Mouse (Mus musculus) layer of hippocampus, adult 2 months (tissue): ENCODE measurements around the gene Pigc. TPM values are rescaled to one million over a fixed set of nuclear protein-coding genes. Genes with fewer than 3 reads are reported as not detected.

Experiments
- DNase-seq, 2 experiments: peaks; one replicate each; pipeline ENCODE4 v3.0.0; 2022; ENCODE audit warnings: low spot score in 2 of 2
- H3K27ac ChIP-seq: fragments of 200-600 bp; 2 replicates; pipeline ENCODE4 v1.8.1; 2022
- H3K4me3 ChIP-seq: fragments of 200-600 bp; 2 replicates; pipeline ENCODE4 v1.8.1; 2022; ENCODE audit warnings: mild to moderate bottlenecking
- CTCF ChIP-seq: fragments of 200-600 bp; conservative IDR thresholded peaks from 2 replicates; pipeline ENCODE4 v1.8.1; 2022; ENCODE audit warnings: antibody characterized with exemption, mild to moderate bottlenecking, moderate library complexity
- total RNA-seq, 2 experiments: library from RNA; stranded (reverse); gene quantifications; 2 replicates each; pipeline ENCODE4 v1.2.3; 2021

Pigc gene
- total RNA-seq, 2 experiments from 2014 or later = 13.3 to 14.5 TPM

DNA sequence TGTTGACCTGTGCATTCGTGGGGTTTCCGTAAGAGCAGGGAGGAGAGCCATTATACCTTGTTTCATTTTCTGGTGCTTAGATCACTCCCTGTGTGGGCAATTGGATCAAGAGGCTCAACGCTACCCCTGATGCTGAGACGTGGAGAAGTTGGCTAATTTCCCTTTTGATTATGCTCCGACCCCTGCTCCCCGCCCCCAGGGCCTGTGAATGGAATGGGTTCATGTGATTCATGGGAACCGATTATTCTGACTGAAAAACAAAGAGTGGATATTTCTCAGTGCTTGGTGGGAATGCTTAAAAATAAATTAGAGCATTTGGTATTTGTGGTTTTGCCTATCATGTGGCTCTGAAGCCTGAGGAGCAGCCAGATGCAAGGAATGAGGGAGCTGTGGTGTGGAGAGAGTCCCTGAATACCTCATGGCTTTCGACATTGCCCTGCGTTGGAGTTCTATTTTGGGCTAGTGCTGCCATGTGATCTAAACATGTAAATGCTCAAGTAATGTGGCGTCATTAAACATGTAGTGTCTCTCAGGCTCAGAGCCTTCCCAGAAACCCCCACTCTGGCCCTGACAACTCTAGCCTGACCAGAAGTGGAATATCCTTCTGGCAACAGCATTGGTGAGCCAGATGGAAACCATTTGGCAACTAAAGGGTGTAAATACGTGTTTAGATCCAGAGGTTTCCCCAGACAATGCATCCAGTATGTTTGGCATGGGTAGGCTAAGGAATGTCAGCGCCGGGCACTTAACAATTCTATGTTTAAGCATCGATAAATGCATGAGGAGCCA lies 34.9 kb downstream of the Pigc start:
- Histone ChIP-seq H3K4me3 (no peak overlapping the region), H3K27ac (peak overlapping the region; percentile 56; the same call in 1 of the 2 replicates)
- no peak for TF ChIP-seq CTCF
- no peak for DNase-seq

DNA sequence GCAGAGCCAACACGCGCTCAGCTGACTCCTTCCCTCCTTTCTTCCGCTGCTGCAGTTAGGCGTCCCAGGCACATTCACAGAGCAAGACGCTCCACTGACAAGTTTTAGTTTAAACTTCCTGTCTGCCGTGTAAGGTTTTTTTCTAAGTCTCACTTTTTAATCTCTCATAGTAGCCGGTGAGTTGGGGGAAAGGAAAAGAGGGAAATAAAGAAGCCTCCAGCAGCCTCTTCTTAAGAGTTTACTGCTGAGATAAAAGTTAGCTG lies 35.5 kb downstream of the Pigc start:
- no peak for DNase-seq
- Histone ChIP-seq H3K4me3 (no peak overlapping the region), H3K27ac (peak overlapping the region; percentile 56; the same call in 1 of the 2 replicates)
- no peak for TF ChIP-seq CTCF

DNA sequence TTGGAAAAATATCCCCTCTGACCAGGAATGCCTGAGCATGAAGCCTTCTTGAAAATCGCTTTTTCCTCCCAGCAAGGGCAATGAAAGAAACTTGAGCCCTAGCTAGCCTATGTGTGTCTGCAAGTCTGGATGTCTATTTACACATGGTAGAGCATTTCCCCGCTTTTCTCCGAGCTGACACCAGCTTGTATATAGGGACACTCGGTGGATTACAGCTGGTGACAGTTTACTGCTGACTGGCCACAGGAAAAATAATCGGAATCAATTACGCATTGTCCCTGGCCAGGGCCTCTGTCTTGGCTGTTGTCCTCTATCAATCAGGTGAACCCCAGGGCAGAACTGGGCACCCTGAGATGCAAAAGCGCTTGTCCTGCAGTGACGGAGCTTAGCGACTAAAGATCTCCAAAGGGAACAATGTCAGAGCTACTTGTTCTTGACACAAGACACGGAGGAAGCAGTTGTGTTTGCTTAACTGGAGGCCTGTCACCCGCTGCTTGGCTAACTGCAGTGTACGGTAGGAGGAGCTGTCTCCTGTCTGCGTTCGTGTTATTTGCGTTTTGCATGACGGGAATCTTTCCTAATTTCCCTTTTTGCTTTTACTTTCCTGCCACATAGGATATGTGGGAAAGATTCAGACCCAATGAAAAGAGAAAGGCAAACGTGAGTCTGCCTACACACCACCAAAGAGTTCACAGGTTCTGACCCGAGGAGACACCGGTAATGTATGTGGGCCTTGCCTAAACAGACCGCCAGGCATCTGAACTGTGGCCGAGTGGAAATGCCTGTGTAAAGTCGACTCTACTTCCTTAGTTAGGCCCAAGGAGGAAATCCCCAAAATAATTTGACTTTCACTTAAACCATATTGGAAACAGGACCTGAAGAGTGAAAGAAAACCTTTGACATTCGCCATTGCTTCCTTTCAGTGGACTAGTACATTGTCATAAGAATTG lies 36.1 kb downstream of the Pigc start:
- DNase-seq = no peak
- H3K27ac ChIP-seq = peak overlapping the region; percentile 56; the same call in 1 of the 2 replicates
- TF ChIP-seq CTCF = peak; percentile 61
- H3K4me3 ChIP-seq = no peak overlapping the region; the same call in 1 of the 2 replicates

DNA sequence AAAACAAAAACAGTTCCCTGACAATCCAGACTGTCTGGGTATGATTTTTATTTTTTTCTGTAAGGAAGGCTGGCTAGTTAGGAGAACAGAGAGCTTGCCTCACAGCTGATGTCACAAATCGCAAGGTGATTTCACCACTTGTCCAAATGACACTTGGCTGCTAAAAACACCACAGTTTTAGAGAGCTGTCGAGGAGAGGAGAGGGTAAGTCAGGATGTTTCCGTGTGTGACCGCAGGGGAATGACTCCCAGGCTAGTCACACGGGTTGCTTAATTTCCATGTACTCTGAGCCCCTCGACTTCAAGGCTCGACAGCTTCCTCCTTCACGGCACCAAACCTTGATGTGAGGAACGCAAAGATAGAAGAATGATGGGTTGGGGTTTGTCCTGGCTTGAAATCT lies 37.1 kb downstream of the Pigc start:
- no peak for TF ChIP-seq CTCF
- H3K27ac ChIP-seq = no peak overlapping the region
- DNase-seq = no peak
- no peak overlapping the region for H3K4me3 ChIP-seq

DNA sequence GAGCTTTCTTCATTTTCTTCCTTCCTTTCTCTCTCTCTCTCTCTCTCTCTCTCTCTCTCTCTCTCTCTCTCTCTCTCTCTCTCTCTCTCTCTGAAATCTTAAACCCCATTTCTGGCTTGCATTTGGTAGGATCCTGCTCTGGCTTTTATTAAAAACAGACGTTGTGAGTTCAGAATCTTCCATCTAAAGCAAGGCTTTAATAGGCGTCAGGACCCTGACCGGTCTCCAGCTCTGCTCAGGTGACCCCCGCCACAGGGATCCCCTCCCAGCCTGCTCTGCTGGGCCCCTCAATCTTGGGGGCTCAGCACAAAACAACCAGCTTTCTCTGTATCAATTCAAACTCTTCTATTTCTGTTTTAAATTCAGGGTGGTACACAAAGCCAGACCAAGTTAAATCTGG lies 39.2 kb downstream of the Pigc start:
- TF ChIP-seq CTCF = no peak
- no peak for DNase-seq
- H3K27ac ChIP-seq = no peak overlapping the region
- H3K4me3 ChIP-seq = no peak overlapping the region

DNA sequence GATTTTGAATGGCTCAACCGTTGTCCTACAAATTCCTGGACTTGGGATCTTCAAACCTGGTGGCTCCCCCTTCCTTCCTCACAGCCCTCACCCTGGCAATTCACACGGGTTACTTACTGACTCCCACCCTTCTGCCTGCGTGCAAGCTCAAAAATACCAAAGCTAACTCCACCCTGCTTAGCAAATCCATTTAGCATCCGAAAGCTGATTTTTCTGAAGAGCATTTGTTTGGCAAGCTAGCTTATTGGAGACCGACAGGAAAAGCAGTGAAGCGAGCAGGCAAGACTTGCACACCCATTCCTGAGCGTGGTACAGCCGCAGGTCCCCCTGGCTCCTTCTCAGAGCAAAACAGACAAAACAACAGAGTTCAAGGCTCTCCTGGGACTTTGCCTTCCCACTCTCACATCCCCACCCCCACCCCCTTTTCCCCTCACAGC lies 39.7 kb downstream of the Pigc start:
- TF ChIP-seq CTCF = no peak
- Histone ChIP-seq H3K27ac (no peak overlapping the region; the same call in 1 of the 2 replicates), H3K4me3 (no peak overlapping the region)
- peak in 1 of 2 experiments; percentile 8 for DNase-seq

DNA sequence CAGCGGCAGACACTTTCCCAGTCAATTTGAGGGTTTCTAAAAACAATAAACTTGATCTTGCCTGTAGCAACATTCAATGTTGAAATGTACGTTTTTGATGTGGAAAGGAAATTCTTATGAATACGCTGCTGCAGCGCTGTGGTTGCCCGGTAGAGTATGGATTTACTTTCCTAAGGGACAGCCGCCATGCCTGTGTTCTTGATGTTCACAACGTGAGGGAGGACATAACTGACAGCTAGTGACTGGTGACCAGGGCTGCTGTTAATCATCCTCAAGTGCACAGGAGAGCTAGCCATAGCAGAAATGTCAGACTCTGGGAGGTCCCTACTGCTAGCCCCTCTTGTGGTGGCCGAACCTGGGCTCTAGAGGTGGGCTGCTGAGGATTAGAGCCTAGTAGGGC lies 40.1 kb downstream of the Pigc start:
- no peak overlapping the region for H3K4me3 ChIP-seq
- TF ChIP-seq CTCF = no peak
- no peak for DNase-seq
- no peak overlapping the region; the same call in 1 of the 2 replicates for H3K27ac ChIP-seq

DNA sequence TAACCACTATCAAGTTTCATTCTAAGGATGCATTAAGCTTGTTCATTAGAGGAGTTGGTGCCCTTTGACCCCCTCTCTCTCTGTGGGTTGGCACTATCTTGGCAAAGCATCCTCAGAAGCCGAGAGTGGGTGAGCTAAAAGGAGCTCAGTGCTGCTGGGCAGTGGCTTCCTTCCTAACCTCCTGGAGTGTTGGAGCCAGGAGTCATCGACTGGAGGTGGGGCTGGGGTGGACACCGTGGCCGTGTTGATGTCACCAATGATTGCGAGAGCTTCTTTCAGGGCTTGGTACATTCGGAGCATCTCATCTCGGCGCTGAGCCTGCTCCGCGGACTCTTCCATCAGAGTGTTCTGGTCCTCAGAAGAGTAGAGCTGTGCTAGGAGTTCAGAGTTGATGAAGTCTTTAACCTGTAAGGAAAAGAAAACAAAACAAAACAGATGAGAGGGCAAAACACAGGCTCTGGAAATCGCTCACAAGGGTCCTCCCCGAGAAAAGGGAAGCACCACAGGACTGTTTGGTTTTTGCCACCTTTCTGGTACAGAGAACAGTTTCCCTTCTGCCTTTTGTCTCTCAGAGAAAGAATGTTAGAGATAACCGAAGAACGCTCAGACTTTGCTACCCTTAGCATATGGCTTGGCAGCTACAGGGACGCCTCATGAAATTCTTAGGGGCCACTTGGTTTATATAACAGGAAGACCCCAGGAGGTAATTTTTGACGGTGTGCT lies 42.7 kb downstream of the Pigc start:
- no peak for TF ChIP-seq CTCF
- Histone ChIP-seq H3K27ac (no peak overlapping the region), H3K4me3 (no peak overlapping the region)
- DNase-seq = no peak

DNA sequence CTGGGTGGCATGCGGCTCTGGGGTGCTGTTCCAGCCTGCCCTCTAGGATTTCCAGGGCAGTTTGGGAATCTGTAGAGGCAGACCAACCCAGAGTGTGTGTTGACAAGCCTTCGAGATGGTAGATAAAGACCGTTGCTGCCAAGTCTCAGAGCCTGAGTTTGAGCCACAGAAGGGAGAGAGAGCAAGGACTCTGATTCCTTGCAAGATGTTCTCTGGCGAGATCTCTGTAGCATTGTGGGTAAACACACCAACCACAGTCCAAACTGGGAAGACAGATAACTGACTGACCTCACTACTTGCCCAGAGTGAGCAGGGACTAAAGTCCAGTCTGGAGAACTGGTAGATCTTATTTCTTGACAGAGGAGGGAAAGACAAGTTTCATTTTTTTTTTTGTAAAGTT lies 44.6 kb downstream of the Pigc start:
- no peak for TF ChIP-seq CTCF
- no peak overlapping the region for H3K4me3 ChIP-seq
- no peak overlapping the region for H3K27ac ChIP-seq
- no peak for DNase-seq

DNA sequence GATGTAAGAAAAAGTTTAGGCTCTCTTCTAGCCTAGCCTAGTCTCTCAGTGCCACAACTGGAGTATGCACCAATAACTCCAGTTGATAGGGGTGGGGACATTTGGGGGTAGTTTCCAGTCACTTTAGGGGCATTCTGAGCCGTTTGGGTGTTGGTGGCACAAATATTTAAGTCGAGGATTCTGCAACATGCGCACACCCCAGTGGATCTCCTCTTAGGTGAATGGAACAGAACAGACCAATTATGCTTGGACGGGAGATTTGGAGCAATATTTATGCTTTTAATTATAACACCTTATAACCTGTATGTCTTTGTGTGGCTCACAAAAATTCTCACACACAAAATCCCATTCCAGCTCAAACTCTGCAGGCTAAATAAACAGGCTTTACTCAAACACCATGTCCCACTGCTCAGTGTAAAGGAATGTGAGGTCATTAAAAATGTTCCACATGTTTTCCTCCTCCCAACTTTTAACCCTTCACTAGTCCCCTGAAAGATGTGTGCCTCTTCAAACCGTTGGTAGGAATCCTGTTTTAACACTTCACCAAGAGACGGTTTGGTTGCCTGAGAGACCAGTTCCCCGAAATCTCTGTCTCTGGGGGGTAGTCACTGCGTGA lies 46.4 kb downstream of the Pigc start:
- no peak overlapping the region for H3K4me3 ChIP-seq
- no peak for TF ChIP-seq CTCF
- DNase-seq = no peak
- H3K27ac ChIP-seq = no peak overlapping the region

DNA sequence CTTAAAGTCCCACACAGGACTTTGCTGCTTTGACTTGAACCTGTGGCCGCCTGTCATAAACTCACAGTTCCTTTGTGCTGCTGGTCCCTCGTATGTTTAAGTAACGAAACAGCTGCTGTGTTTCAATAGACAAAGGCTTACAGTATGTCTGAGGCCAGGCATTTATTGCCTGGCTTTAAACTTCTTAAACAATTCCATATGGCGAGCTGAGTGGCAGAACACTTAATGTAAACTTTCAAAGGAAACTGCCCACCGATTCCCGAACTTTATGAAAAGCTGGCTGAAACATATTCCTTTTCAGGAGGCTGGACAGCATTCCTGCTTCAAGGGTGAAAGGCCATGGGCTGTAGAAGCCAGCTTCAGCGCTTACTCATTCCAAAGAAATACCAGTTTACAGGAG lies 48.0 kb downstream of the Pigc start:
- TF ChIP-seq CTCF = no peak
- no peak for DNase-seq

DNA sequence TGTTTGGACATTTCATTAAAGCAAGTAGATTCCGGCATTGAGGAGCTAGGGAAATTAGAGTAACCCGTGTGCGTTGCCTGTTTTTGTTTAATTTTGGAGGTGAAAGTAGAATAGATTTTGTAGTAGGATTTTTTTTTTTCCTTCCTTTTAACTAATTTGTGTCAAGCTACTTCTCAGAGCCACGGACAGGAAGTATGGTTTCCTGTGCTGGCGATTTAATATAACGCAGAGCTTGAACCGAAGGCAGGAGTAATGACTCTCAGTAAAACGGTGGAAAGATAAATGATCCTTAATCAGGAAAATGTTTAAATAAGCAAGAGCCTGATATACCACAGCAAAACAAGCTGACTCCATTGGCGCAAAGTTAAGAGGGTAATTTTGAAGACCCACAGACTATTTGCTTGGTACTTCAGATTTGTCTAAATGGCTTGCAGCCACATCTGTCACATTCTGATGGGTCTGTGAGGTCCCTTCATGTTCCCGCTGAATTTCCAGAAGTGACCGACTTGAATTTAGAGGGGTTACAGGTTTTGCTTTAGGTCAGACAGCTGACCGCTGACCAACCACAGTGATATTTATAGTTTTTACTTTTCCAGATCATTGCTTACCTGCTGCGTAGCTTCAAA lies 49.1 kb downstream of the Pigc start:
- H3K27ac ChIP-seq = no peak overlapping the region
- no peak for DNase-seq
- H3K4me3 ChIP-seq = no peak overlapping the region
- no peak for TF ChIP-seq CTCF

More for the DNA sequence above, 48.0 kb downstream of the Pigc start:
- no peak overlapping the region for H3K27ac ChIP-seq
- no peak overlapping the region for H3K4me3 ChIP-seq
